Mouse (Mus musculus) hindbrain, embryonic 13.5 days (tissue): ENCODE measurements around the gene Abcc1. TPM values are rescaled to one million over a fixed set of nuclear protein-coding genes. Genes with fewer than 3 reads are reported as not detected.

Experiments
- ATAC-seq: fragments of 200-750 bp; cut with Nextera tagmentation; 2 replicates; pipeline ENCODE4 v1.8.0; 2017; ENCODE audit warnings: moderate TSS enrichment; ENCODE audit not compliant: low FRiP score
- H3K27ac ChIP-seq: fragments of 300-500 bp; sonication (generic); 2 replicates; pipeline ENCODE4 v1.5.1; 2015; ENCODE audit warnings: inconsistent platforms, mild to moderate bottlenecking, moderate library complexity
- H3K27me3 ChIP-seq: fragments of 300-500 bp; sonication (generic); 2 replicates; pipeline ENCODE4 v1.6.1; 2015; ENCODE audit warnings: mild to moderate bottlenecking, inconsistent platforms
- H3K36me3 ChIP-seq: fragments of 300-500 bp; sonication (generic); 2 replicates; pipeline ENCODE4 v1.6.1; 2015; ENCODE audit warnings: mild to moderate bottlenecking, inconsistent platforms
- H3K4me1 ChIP-seq: fragments of 300-500 bp; sonication (generic); replicated peaks from 2 replicates; pipeline ENCODE4 v1.6.1; 2015; ENCODE audit warnings: inconsistent platforms
- H3K4me2 ChIP-seq: fragments of 300-500 bp; sonication (generic); 2 replicates; pipeline ENCODE4 v1.6.1; 2015; ENCODE audit warnings: inconsistent platforms, mild to moderate bottlenecking, moderate library complexity
- H3K4me3 ChIP-seq: fragments of 300-500 bp; sonication (generic); 2 replicates; pipeline ENCODE4 v1.5.1; 2015; ENCODE audit warnings: mild to moderate bottlenecking, inconsistent platforms
- H3K9ac ChIP-seq: fragments of 300-500 bp; sonication (generic); 2 replicates; pipeline ENCODE4 v1.6.1; 2015; ENCODE audit warnings: mild to moderate bottlenecking, inconsistent platforms
- H3K9me3 ChIP-seq: fragments of 300-500 bp; sonication (generic); 2 replicates; pipeline ENCODE4 v1.6.1; 2016; ENCODE audit warnings: inconsistent platforms
- WGBS: fragments of 180-500 bp; shearing (Covaris S2); methylation state at CpG from one replicate; pipeline ENCODE4 v1.1.7; 2015; 5-methylcytosine and 5-hydroxymethylcytosine counted together
- polyA plus RNA-seq: library from polyadenylated mRNA; unstranded; fragments of >200 nt; fragmentation: Nextera tagmentation; extraction: Ambion mirVana; gene quantifications from 2 replicates; pipeline ENCODE4 v1.2.1, GENCODE M21; 2015

The Abcc1 gene
- polyA plus RNA-seq, 1 experiment from 2014 or later: 8.0 TPM

GRCm38 (mm10) chr16:14449861-14450260 is 88.5 kb downstream of the Abcc1 start:
- Histone ChIP-seq H3K27ac (no peak overlapping the region), H3K27me3 (no peaks in the 10 kb centered on the region), H3K4me3 (no peak overlapping the region), H3K9ac (no peak overlapping the region), H3K36me3 (peaks cover 34% of the 10 kb centered on the region), H3K9me3 (no peaks in the 10 kb centered on the region), H3K4me1 (no peaks in the 10 kb centered on the region), H3K4me2 (no peak overlapping the region)
- WGBS: 89% methylated on average over 4 of the region's 4 CpGs
- ATAC-seq: no peak

- Histone ChIP-seq H3K27me3 (no peaks in the 10 kb centered on the region), H3K27ac (no peak overlapping the region), H3K9ac (no peak overlapping the region), H3K4me2 (no peak overlapping the region), H3K4me1 (no peaks in the 10 kb centered on the region), H3K9me3 (no peaks in the 10 kb centered on the region), H3K4me3 (no peak overlapping the region), H3K36me3 (peaks cover 22% of the 10 kb centered on the region)
- 76% methylated on average over 5 of the region's 5 CpGs for WGBS
- ATAC-seq: no peak
These were observed 90.2 kb downstream of the Abcc1 start for GRCm38 (mm10) chr16:14451374-14452046.

- Histone ChIP-seq H3K27me3 (no peaks in the 10 kb centered on the region), H3K4me2 (no peak overlapping the region), H3K9me3 (no peaks in the 10 kb centered on the region), H3K9ac (no peak overlapping the region), H3K4me1 (no peaks in the 10 kb centered on the region), H3K4me3 (no peak overlapping the region), H3K27ac (no peak overlapping the region), H3K36me3 (peaks cover 75% of the 10 kb centered on the region)
- WGBS: 94% methylated on average over 2 of the region's 2 CpGs
- no peak for ATAC-seq
These were observed 101.2 kb downstream of the Abcc1 start for GRCm38 (mm10) chr16:14462535-14462934.

GRCm38 (mm10) chr16:14465016-14465415 is 103.7 kb downstream of the Abcc1 start:
- Histone ChIP-seq H3K9ac (no peak overlapping the region), H3K36me3 (peaks cover 83% of the 10 kb centered on the region), H3K27me3 (no peaks in the 10 kb centered on the region), H3K4me2 (no peak overlapping the region), H3K27ac (no peak overlapping the region), H3K4me3 (no peak overlapping the region), H3K9me3 (no peaks in the 10 kb centered on the region), H3K4me1 (no peaks in the 10 kb centered on the region)
- no peak for ATAC-seq
- 97% methylated on average over 6 of the region's 6 CpGs for WGBS

- Histone ChIP-seq H3K4me3 (no peak overlapping the region), H3K4me1 (no peaks in the 10 kb centered on the region), H3K9ac (no peak overlapping the region), H3K4me2 (no peak overlapping the region), H3K9me3 (no peaks in the 10 kb centered on the region), H3K36me3 (peaks cover 88% of the 10 kb centered on the region), H3K27me3 (no peaks in the 10 kb centered on the region), H3K27ac (no peak overlapping the region)
- ATAC-seq: no peak
- WGBS: 81% methylated on average over 2 of the region's 2 CpGs
These were observed 107.0 kb downstream of the Abcc1 start for GRCm38 (mm10) chr16:14468351-14468750.

- H3K4me2 ChIP-seq: no peak overlapping the region
- no peak overlapping the region for H3K9ac ChIP-seq
- H3K4me1 ChIP-seq: no peaks in the 10 kb centered on the region
- H3K4me3 ChIP-seq: no peak overlapping the region
- 96% methylated on average over 5 of the region's 5 CpGs for WGBS
- H3K9me3 ChIP-seq: no peaks in the 10 kb centered on the region
- H3K27me3 ChIP-seq: no peaks in the 10 kb centered on the region
- ATAC-seq: no peak
- peaks cover 89% of the 10 kb centered on the region for H3K36me3 ChIP-seq
- H3K27ac ChIP-seq: no peak overlapping the region
These were observed 107.5 kb downstream of the Abcc1 start for GRCm38 (mm10) chr16:14468841-14469240.

- H3K36me3 ChIP-seq: peaks cover 77% of the 10 kb centered on the region
These were observed 110.8 kb downstream of the Abcc1 start for GRCm38 (mm10) chr16:14472171-14472570.

GRCm38 (mm10) chr16:14473686-14474085 is 112.3 kb downstream of the Abcc1 start:
- Histone ChIP-seq H3K4me2 (no peak overlapping the region), H3K4me3 (no peak overlapping the region), H3K9ac (no peak overlapping the region), H3K36me3 (peaks cover 63% of the 10 kb centered on the region), H3K27ac (no peak overlapping the region), H3K4me1 (no peaks in the 10 kb centered on the region), H3K27me3 (no peaks in the 10 kb centered on the region), H3K9me3 (no peaks in the 10 kb centered on the region)
- 95% methylated on average over 7 of the region's 7 CpGs for WGBS
- ATAC-seq: no peak

More at GRCm38 (mm10) chr16:14472171-14472570, 110.8 kb downstream of the Abcc1 start:
- Histone ChIP-seq H3K9ac (no peak overlapping the region), H3K9me3 (no peaks in the 10 kb centered on the region), H3K4me2 (no peak overlapping the region), H3K27ac (no peak overlapping the region), H3K4me1 (no peaks in the 10 kb centered on the region), H3K27me3 (no peaks in the 10 kb centered on the region), H3K4me3 (no peak overlapping the region)
- no peak for ATAC-seq
- WGBS: 77% methylated on average over 5 of the region's 5 CpGs

GRCm38 (mm10) chr16:14475001-14475400 is 113.6 kb downstream of the Abcc1 start:
- Histone ChIP-seq H3K4me3 (no peak overlapping the region), H3K9me3 (no peaks in the 10 kb centered on the region), H3K27me3 (no peaks in the 10 kb centered on the region), H3K36me3 (peaks cover 51% of the 10 kb centered on the region), H3K4me2 (no peak overlapping the region), H3K27ac (no peak overlapping the region), H3K9ac (no peak overlapping the region), H3K4me1 (no peaks in the 10 kb centered on the region)
- WGBS: 96% methylated on average over 2 of the region's 2 CpGs
- no peak for ATAC-seq

- peaks cover 40% of the 10 kb centered on the region for H3K36me3 ChIP-seq
- H3K9ac ChIP-seq: no peak overlapping the region
- H3K9me3 ChIP-seq: no peaks in the 10 kb centered on the region
- ATAC-seq: no peak
- H3K4me3 ChIP-seq: no peak overlapping the region
- no peak overlapping the region for H3K27ac ChIP-seq
- no peaks in the 10 kb centered on the region for H3K27me3 ChIP-seq
- 87% methylated on average over 8 of the region's 8 CpGs for WGBS
- no peaks in the 10 kb centered on the region for H3K4me1 ChIP-seq
- no peak overlapping the region for H3K4me2 ChIP-seq
These were observed 114.7 kb downstream of the Abcc1 start for GRCm38 (mm10) chr16:14476056-14476455.

- Histone ChIP-seq H3K9ac (no peak overlapping the region), H3K4me3 (no peak overlapping the region), H3K27me3 (no peaks in the 10 kb centered on the region), H3K27ac (no peak overlapping the region), H3K36me3 (peaks cover 33% of the 10 kb centered on the region), H3K4me2 (no peak overlapping the region), H3K9me3 (no peaks in the 10 kb centered on the region), H3K4me1 (no peaks in the 10 kb centered on the region)
- no peak for ATAC-seq
- WGBS: 94% methylated on average over 9 of the region's 9 CpGs
These were observed 115.5 kb downstream of the Abcc1 start for GRCm38 (mm10) chr16:14476701-14477400.

- WGBS: 74% methylated on average over 10 of the region's 10 CpGs
- H3K4me2 ChIP-seq: no peak overlapping the region
- H3K27ac ChIP-seq: no peak overlapping the region
- H3K9ac ChIP-seq: no peak overlapping the region
- no peaks in the 10 kb centered on the region for H3K9me3 ChIP-seq
- no peak for ATAC-seq
- peaks cover 24% of the 10 kb centered on the region for H3K36me3 ChIP-seq
- no peaks in the 10 kb centered on the region for H3K27me3 ChIP-seq
- H3K4me1 ChIP-seq: no peaks in the 10 kb centered on the region
- no peak overlapping the region for H3K4me3 ChIP-seq
These were observed 116.3 kb downstream of the Abcc1 start for GRCm38 (mm10) chr16:14477510-14478300.
